Mouse (Mus musculus) midbrain, embryonic 14.5 days (tissue): ENCODE measurements at regions not wholly inside any gene's neighbourhood (a gene's known extent, or its start where the extent isn't known, plus 50 kb on each side); places are given as distances from the start of the nearest gene placed in this dataset.

Experiments used
- ATAC-seq: fragments of 200-750 bp; cut with Nextera tagmentation; 2 replicates; pipeline ENCODE4 v1.8.0; 2017; ENCODE audit warnings: moderate number of reproducible peaks, moderate library complexity; ENCODE audit not compliant: low FRiP score, low TSS enrichment
- DNase-seq: peaks from one replicate; pipeline ENCODE4 v3.0.0-alpha.2; 2015
- H3K27ac ChIP-seq: fragments of 300-500 bp; sonication (generic); replicated peaks from 2 replicates; pipeline ENCODE4 v1.5.1; 2014; ENCODE audit warnings: mild to moderate bottlenecking, low read depth, low read length, moderate library complexity
- H3K27me3 ChIP-seq: fragments of 300-500 bp; sonication (generic); 2 replicates; pipeline ENCODE4 v1.6.1; 2014; ENCODE audit warnings: low read length, control low read depth, mixed read lengths; ENCODE audit not compliant: control insufficient read depth, insufficient read depth
- H3K36me3 ChIP-seq: fragments of 300-500 bp; sonication (generic); 2 replicates; pipeline ENCODE4 v1.6.1; 2014; ENCODE audit warnings: low read length, control low read depth; ENCODE audit not compliant: control insufficient read depth, insufficient read depth
- H3K4me1 ChIP-seq: fragments of 300-500 bp; sonication (generic); 2 replicates; pipeline ENCODE4 v1.6.1; 2014; ENCODE audit warnings: mild to moderate bottlenecking, antibody characterized with exemption, low read length, control low read depth; ENCODE audit not compliant: control insufficient read depth, insufficient read depth
- H3K4me2 ChIP-seq: fragments of 300-500 bp; sonication (generic); 2 replicates; pipeline ENCODE4 v1.6.1; 2014; ENCODE audit warnings: mild to moderate bottlenecking, low read length, moderate library complexity
- H3K4me3 ChIP-seq: fragments of 300-500 bp; sonication (generic); replicated peaks from 2 replicates; pipeline ENCODE4 v1.5.1; 2014; ENCODE audit warnings: low read depth, low read length
- H3K9ac ChIP-seq: fragments of 300-500 bp; sonication (generic); replicated peaks from 2 replicates; pipeline ENCODE4 v1.6.1; 2014; ENCODE audit warnings: mild to moderate bottlenecking, low read length, moderate library complexity
- H3K9me3 ChIP-seq: fragments of 300-500 bp; sonication (generic); 2 replicates; pipeline ENCODE4 v1.6.1; 2016; ENCODE audit warnings: low read length, control low read depth, mixed read lengths; ENCODE audit not compliant: control insufficient read depth
- WGBS: fragments of 180-500 bp; shearing (Covaris S2); extraction: QIAGEN DNeasy Blood & Tissue Kit; methylation state at CpG from one replicate; pipeline ENCODE4 v1.1.7; 2014; 5-methylcytosine and 5-hydroxymethylcytosine counted together

DNA sequence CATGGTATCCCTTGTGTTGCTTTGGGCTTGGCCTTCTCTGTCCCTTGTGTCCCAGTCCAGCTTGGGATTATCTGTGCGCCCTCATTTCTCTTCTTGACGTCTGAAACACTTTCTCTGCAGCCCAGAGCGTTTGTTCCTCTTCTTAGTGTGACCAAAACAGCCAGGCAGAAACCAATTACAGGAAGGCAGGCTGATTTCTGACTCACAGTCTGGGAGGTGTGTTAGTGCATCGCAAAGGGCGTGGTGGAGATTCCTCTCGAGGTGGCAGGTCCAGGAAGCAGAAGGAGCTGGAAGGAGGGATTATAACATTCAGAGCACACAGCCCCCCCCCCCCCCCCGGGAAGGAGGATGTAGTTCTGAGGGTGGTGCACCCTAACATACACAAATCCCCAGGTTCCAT is 64.6 kb upstream of the Errfi1 start:
- Histone ChIP-seq H3K4me3 (no peak overlapping the region), H3K4me2 (no peak overlapping the region), H3K36me3 (no peaks in the 10 kb centered on the region), H3K9ac (no peak overlapping the region), H3K9me3 (no peaks in the 10 kb centered on the region), H3K27me3 (no peaks in the 10 kb centered on the region), H3K27ac (no peak overlapping the region), H3K4me1 (peaks cover 3% of the 10 kb centered on the region)
- DNase-seq (no peak), ATAC-seq (no peak)
- 74% methylated on average over 7 of the region's 7 CpGs for WGBS

- no peaks in the 10 kb centered on the region for H3K27me3 ChIP-seq
- H3K4me1 ChIP-seq, result no peaks in the 10 kb centered on the region
- no peak for DNase-seq
- H3K4me3 ChIP-seq, result no peak overlapping the region
- no peak overlapping the region for H3K27ac ChIP-seq
- H3K4me2 ChIP-seq, result no peak overlapping the region
- ATAC-seq, result no peak
- no peaks in the 10 kb centered on the region for H3K36me3 ChIP-seq
- no peaks in the 10 kb centered on the region for H3K9me3 ChIP-seq
- H3K9ac ChIP-seq, result no peak overlapping the region
- WGBS, result 73% methylated on average over 6 of the region's 6 CpGs
These were observed 66.6 kb upstream of the Errfi1 start for GRCm38 (mm10) chr4:150787113-150787512.

- DNase-seq (no peak), ATAC-seq (no peak)
- no peak overlapping the region for H3K9ac ChIP-seq
- no peaks in the 10 kb centered on the region for H3K9me3 ChIP-seq
- no peaks in the 10 kb centered on the region for H3K27me3 ChIP-seq
- H3K4me3 ChIP-seq, result no peak overlapping the region
- no peak overlapping the region for H3K27ac ChIP-seq
- no peak overlapping the region for H3K4me2 ChIP-seq
- H3K36me3 ChIP-seq, result no peaks in the 10 kb centered on the region
- 78% methylated on average over 3 of the region's 3 CpGs for WGBS
- H3K4me1 ChIP-seq, result no peaks in the 10 kb centered on the region
These were observed 67.1 kb upstream of the Errfi1 start for GRCm38 (mm10) chr4:150786651-150787050.

- H3K4me3 ChIP-seq, result no peak overlapping the region
- 77% methylated on average over 14 of the region's 14 CpGs for WGBS
- H3K27ac ChIP-seq, result no peak overlapping the region
- no peak overlapping the region for H3K4me2 ChIP-seq
- no peak overlapping the region for H3K9ac ChIP-seq
- no peak for ATAC-seq
- no peaks in the 10 kb centered on the region for H3K4me1 ChIP-seq
- H3K36me3 ChIP-seq, result no peaks in the 10 kb centered on the region
- no peaks in the 10 kb centered on the region for H3K27me3 ChIP-seq
- DNase-seq, result peak; percentile 24
- H3K9me3 ChIP-seq, result no peaks in the 10 kb centered on the region
These were observed 68.9 kb upstream of the Errfi1 start for GRCm38 (mm10) chr4:150784491-150785451.

DNA sequence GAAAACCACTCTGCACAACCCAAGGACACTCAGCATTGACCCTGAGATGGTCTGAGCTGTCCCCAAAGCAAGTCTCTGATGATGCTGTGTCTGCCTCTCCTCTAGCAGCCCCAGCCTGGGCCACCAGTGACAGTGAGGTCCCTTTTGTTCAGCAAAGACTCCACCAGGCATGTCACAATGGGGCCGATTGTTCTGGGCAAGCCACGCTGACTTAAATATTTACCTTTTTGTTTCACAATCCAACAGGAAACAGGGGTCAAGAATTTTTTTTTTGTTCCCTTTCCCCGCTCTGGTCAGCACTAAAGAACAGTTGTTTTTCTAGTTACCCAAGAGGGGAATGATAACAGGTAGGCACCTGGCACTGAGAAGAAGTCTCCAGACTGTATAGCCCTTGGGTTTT is 72.4 kb upstream of the Errfi1 start:
- no peak for DNase-seq
- no peaks in the 10 kb centered on the region for H3K27me3 ChIP-seq
- H3K4me3 ChIP-seq, result no peak overlapping the region
- no peaks in the 10 kb centered on the region for H3K9me3 ChIP-seq
- H3K4me2 ChIP-seq, result no peak overlapping the region
- no peaks in the 10 kb centered on the region for H3K36me3 ChIP-seq
- no peak for ATAC-seq
- H3K4me1 ChIP-seq, result no peaks in the 10 kb centered on the region
- WGBS, result 46% methylated on average over 3 of the region's 3 CpGs
- no peak overlapping the region for H3K9ac ChIP-seq
- no peak overlapping the region for H3K27ac ChIP-seq

- H3K27ac ChIP-seq, result no peak overlapping the region
- no peak overlapping the region for H3K9ac ChIP-seq
- DNase-seq (no peak), ATAC-seq (no peak)
- H3K4me3 ChIP-seq, result no peak overlapping the region
- H3K27me3 ChIP-seq, result no peaks in the 10 kb centered on the region
- WGBS, result 69% methylated on average over 5 of the region's 5 CpGs
- H3K36me3 ChIP-seq, result no peaks in the 10 kb centered on the region
- H3K4me1 ChIP-seq, result no peaks in the 10 kb centered on the region
- no peak overlapping the region for H3K4me2 ChIP-seq
- no peaks in the 10 kb centered on the region for H3K9me3 ChIP-seq
These were observed 74.4 kb upstream of the Errfi1 start for GRCm38 (mm10) chr4:150779340-150779739.

DNA sequence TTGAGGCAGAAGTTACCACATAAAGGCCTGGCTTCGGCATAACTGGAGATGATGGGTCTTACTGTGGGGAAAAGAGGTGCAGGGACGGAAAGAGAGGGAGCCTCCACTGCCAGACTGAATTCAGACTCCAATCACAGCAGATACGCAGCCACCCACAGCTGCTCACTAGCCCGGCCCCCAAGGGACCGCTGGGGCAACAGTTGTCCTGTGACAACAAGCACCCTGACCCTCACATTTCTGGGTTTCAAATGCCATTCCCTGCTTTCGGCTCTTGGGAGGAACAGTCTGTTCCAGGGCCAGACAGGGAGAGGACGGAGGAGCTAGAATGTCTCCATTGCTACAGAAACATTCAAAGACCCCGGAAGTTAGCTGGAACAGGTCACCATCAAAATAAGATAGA is 75.0 kb upstream of the Errfi1 start:
- no peaks in the 10 kb centered on the region for H3K27me3 ChIP-seq
- no peak overlapping the region for H3K9ac ChIP-seq
- H3K4me1 ChIP-seq, result no peaks in the 10 kb centered on the region
- H3K36me3 ChIP-seq, result no peaks in the 10 kb centered on the region
- ATAC-seq (no peak), DNase-seq (no peak)
- no peak overlapping the region for H3K27ac ChIP-seq
- H3K9me3 ChIP-seq, result no peaks in the 10 kb centered on the region
- H3K4me2 ChIP-seq, result no peak overlapping the region
- 66% methylated on average over 8 of the region's 8 CpGs for WGBS
- no peak overlapping the region for H3K4me3 ChIP-seq

- WGBS, result 87% methylated on average over 24 of the region's 24 CpGs
- Histone ChIP-seq H3K4me2 (no peak overlapping the region), H3K36me3 (no peaks in the 10 kb centered on the region), H3K9me3 (no peaks in the 10 kb centered on the region), H3K27me3 (no peaks in the 10 kb centered on the region), H3K27ac (no peak overlapping the region), H3K4me1 (no peaks in the 10 kb centered on the region), H3K9ac (no peak overlapping the region), H3K4me3 (no peak overlapping the region)
- DNase-seq (no peak), ATAC-seq (no peak)
These were observed 77.8 kb upstream of the Errfi1 start for GRCm38 (mm10) chr4:150775695-150776521.
